Mouse (Mus musculus): ENCODE results near the gene Ess2.

The Ess2 gene

DNA sequence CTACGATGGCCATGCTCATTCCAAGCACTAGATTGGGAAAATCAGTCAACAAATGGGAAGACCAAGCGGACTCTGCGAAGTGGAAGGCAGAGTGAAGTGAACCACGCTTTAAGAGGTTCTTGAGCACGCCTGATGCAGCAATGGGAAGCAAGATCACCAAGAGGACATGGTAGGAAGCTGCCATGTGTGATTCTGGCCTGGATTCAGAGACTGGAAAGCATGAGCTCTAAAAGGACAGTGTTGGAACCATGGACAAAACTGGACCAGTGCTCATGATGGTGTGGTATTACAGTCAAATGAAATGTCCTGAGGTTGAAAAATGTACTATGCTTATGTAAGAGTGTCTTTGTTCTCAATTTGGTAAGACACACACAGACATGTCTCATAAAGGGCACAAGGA, 59.8 kb downstream of the Ess2 start:
- peak; percentile 51 for DNase-seq

Data from cerebellum, adult 11-12 months (tissue).